7 mouse cellular contexts compared by ENCODE assay signal in genomic region chr5:74194027-74194840, GRCm38 (mm10). TPM values are rescaled to one million over a fixed set of nuclear protein-coding genes. Genes with fewer than 3 reads are reported as not detected.
DNase-seq lines count a peak whose midpoint lies in the region; ATAC-seq and TF ChIP-seq lines count a peak whose summit lies in the region.

No protein-coding gene starts in this region.

- H3K36me3 ChIP-seq in embryonic facial prominence, embryonic 10.5 days (replicated peaks), result peaks cover 29% of the 10 kb centered on the region
- no peaks in the 10 kb centered on the region for H3K36me3 ChIP-seq in hindbrain, embryonic 14.5 days (replicated peaks; ENCODE audit: control insufficient read depth, insufficient read depth)
- H3K36me3 ChIP-seq in midbrain, postnatal 0 days (ENCODE audit: insufficient read depth, low read length), result no peaks in the 10 kb centered on the region

- peaks cover 24% of the 10 kb centered on the region for H3K27me3 ChIP-seq in embryonic facial prominence, embryonic 10.5 days (replicated peaks; ENCODE audit: low read depth, poor library complexity, severe bottlenecking)
- H3K27me3 ChIP-seq in hindbrain, embryonic 14.5 days (ENCODE audit: control insufficient read depth, insufficient read depth, low read length), result peaks cover 3% of the 10 kb centered on the region; the same call in 1 of the 2 replicates
- H3K27me3 ChIP-seq in midbrain, postnatal 0 days (ENCODE audit: insufficient read depth, low read length), result no peaks in the 10 kb centered on the region

- peaks cover 3% of the 10 kb centered on the region for H3K4me1 ChIP-seq in lung, adult 2 months (ENCODE audit: control insufficient read depth, insufficient read depth, low read length)
- peaks cover 86% of the 10 kb centered on the region for H3K4me1 ChIP-seq in embryonic facial prominence, embryonic 10.5 days
- peaks cover 19% of the 10 kb centered on the region; the same call in 1 of the 2 replicates for H3K4me1 ChIP-seq in hindbrain, embryonic 14.5 days (replicated peaks; ENCODE audit: control insufficient read depth, insufficient read depth, low read length)
- peaks cover 6% of the 10 kb centered on the region for H3K4me1 ChIP-seq in midbrain, postnatal 0 days (ENCODE audit: insufficient read depth, low read length)

- no peak for TF ChIP-seq CTCF in lung, adult 2 months (IDR thresholded peaks at IDR 0.05; ENCODE audit: insufficient read depth, low read length)
- no peak for TF ChIP-seq CTCF in midbrain, postnatal 0 days (IDR thresholded peaks at IDR 0.05)

- peak overlapping the region; percentile 44 for H3K4me3 ChIP-seq in lung, adult 2 months (replicated peaks; ENCODE audit: extremely low read depth, low read depth, low read length)
- peak overlapping the region; percentile 99 for H3K4me3 ChIP-seq in embryonic facial prominence, embryonic 10.5 days
- peak overlapping the region; percentile 59 for H3K4me3 ChIP-seq in hindbrain, embryonic 14.5 days (replicated peaks; ENCODE audit: low read length)
- H3K4me3 ChIP-seq in midbrain, postnatal 0 days (ENCODE audit: low read depth, low read length), result peak overlapping the region; percentile 80

- H3K9me3 ChIP-seq in embryonic facial prominence, embryonic 10.5 days, result no peaks in the 10 kb centered on the region
- H3K9me3 ChIP-seq in hindbrain, embryonic 14.5 days (ENCODE audit: control insufficient read depth, low read length), result no peaks in the 10 kb centered on the region
- H3K9me3 ChIP-seq in midbrain, postnatal 0 days (ENCODE audit: low read length), result no peaks in the 10 kb centered on the region

- no peak for DNase-seq in lung, adult 2 months
- DNase-seq in lung, postnatal 4 days, result no peak
- DNase-seq in embryonic facial prominence, embryonic 10.5 days (ENCODE audit: low spot score), result peak; percentile 39
- DNase-seq in hindbrain, embryonic 14.5 days (ENCODE audit: low spot score), result no peak
- DNase-seq in midbrain, postnatal 0 days (ENCODE audit: low spot score), result no peak
- no peak for DNase-seq in layer of hippocampus, adult 9-11 months
- no peak for DNase-seq in layer of hippocampus, adult 8-10 months (ENCODE audit: low spot score in 2 of 2)

- H3K4me2 ChIP-seq in hindbrain, embryonic 14.5 days (replicated peaks), result peak overlapping the region; percentile 77
- peak overlapping the region; percentile 93 for H3K4me2 ChIP-seq in midbrain, postnatal 0 days (ENCODE audit: low read depth, low read length, poor library complexity, severe bottlenecking)

- WGBS in lung, adult 2 months, result 47% methylated on average over 16 of the region's 16 CpGs
- WGBS in embryonic facial prominence, embryonic 10.5 days, result 29% methylated on average over 16 of the region's 16 CpGs
- 26% methylated on average over 16 of the region's 16 CpGs for WGBS in hindbrain, embryonic 14.5 days
- 22% methylated on average over 16 of the region's 16 CpGs for WGBS in midbrain, postnatal 0 days

- peak overlapping the region; percentile 67 for H3K9ac ChIP-seq in hindbrain, embryonic 14.5 days
- peak overlapping the region; percentile 66 for H3K9ac ChIP-seq in midbrain, postnatal 0 days (replicated peaks; ENCODE audit: low read length, poor library complexity, severe bottlenecking)

- ATAC-seq in hindbrain, embryonic 14.5 days (ENCODE audit: low FRiP score), result peak; percentile 3; the same call in 1 of the 2 replicates
- no peak for ATAC-seq in midbrain, postnatal 0 days (ENCODE audit: low FRiP score)

- no peak for TF ChIP-seq POLR2A in lung, adult 2 months (IDR thresholded peaks at IDR 0.05; ENCODE audit: borderline replicate concordance, extremely low read depth, low read depth, low read length)

- H3K27ac ChIP-seq in embryonic facial prominence, embryonic 10.5 days (replicated peaks), result peak overlapping the region; percentile 95
- H3K27ac ChIP-seq in hindbrain, embryonic 14.5 days, result no peak overlapping the region
- no peak overlapping the region for H3K27ac ChIP-seq in midbrain, postnatal 0 days (ENCODE audit: low read depth, low read length)

RNA-seq across cellular contexts. Expression of gene Rasl11b, which starts 0.9 kb away (rescaled TPM):
- 32.3 and 37.9 TPM in 2 replicates for polyA plus RNA-seq in lung, adult 2 months (2012; rRNA removed)
- 46.3 and 58.0 TPM in 2 replicates for polyA plus RNA-seq in embryonic facial prominence, embryonic 10.5 days (2016; fragmentation: Nextera tagmentation; extraction: Ambion mirVana)
- polyA plus RNA-seq in hindbrain, embryonic 14.5 days (2014; fragmentation: Nextera tagmentation; extraction: Ambion mirVana), result 15.4 and 16.5 TPM in 2 replicates
- 2.6 TPM in 2 replicates for total RNA-seq in midbrain, postnatal 0 days (2014; rRNA removed)
- polyA plus RNA-seq in midbrain, postnatal 0 days (2015; fragmentation: Nextera tagmentation; extraction: Ambion mirVana), result 9.2 and 10.6 TPM in 2 replicates
- total RNA-seq in layer of hippocampus, adult 8-10 months (2022), result 10 to 100 TPM; 60.9 to 67.0 (median 63.6) TPM

Comparison
In these comparisons a context has a peak if more than half of its experiments do, and no peak if none do; other contexts are left out.
1. H3K4me3 ChIP-seq: peak in every context shown above with its lines; median percentile 99 in embryonic facial prominence, embryonic 10.5 days; 80 in midbrain, postnatal 0 days; 59 in hindbrain, embryonic 14.5 days; 44 in lung, adult 2 months.